Mouse (Mus musculus) ES-E14 (cell line): Measurements from ENCODE around the gene Scyl2. TPM values are rescaled to one million over a fixed set of nuclear protein-coding genes. Genes with fewer than 3 reads are reported as not detected.

Experiments used
- DNase-seq: peaks from one replicate; pipeline ENCODE4 v3.0.0-alpha.2; 2013; ENCODE audit warnings: low read depth, low spot score
- H3K27ac ChIP-seq: 2 replicates; pipeline ENCODE4 v1.5.1; 2012; ENCODE audit warnings: low read depth, mild to moderate bottlenecking, low read length, moderate library complexity, mixed read lengths; ENCODE audit not compliant: poor library complexity, insufficient read depth, severe bottlenecking
- H3K36me3 ChIP-seq: 2 replicates; pipeline ENCODE4 v1.6.1; 2012; ENCODE audit warnings: mild to moderate bottlenecking, low read length, moderate library complexity, mixed read lengths; ENCODE audit not compliant: control insufficient read depth, poor library complexity, insufficient read depth, severe bottlenecking
- H3K4me1 ChIP-seq, 2 experiments: fragments of 150-350 bp in 1 of 2; sonication (generic) in 1 of 2; 2 replicates each; pipeline ENCODE4 v1.6.1; 2012; ENCODE audit warnings: low read length in 2 of 2, mild to moderate bottlenecking in 1 of 2, mixed read lengths in 1 of 2; ENCODE audit not compliant: control insufficient read depth in 2 of 2, insufficient read depth in 2 of 2, poor library complexity in 1 of 2
- H3K4me3 ChIP-seq, 2 experiments: fragments of 150-350 bp in 1 of 2; sonication (generic) in 1 of 2; 2 replicates each; pipeline ENCODE4 v1.5.1; 2012; ENCODE audit warnings: low read length in 2 of 2, low read depth in 1 of 2, mild to moderate bottlenecking in 1 of 2, mixed read lengths in 1 of 2; ENCODE audit not compliant: insufficient read depth in 1 of 2, poor library complexity in 1 of 2, severe bottlenecking in 1 of 2
- H3K9ac ChIP-seq: 2 replicates; pipeline ENCODE4 v1.6.1; 2012; ENCODE audit warnings: low read depth, mild to moderate bottlenecking, low read length, mixed read lengths; ENCODE audit not compliant: poor library complexity, insufficient read depth, severe bottlenecking
- H3K9me3 ChIP-seq: fragments of 150-350 bp; sonication (generic); 2 replicates; pipeline ENCODE4 v1.6.1; 2012; ENCODE audit warnings: low read depth, mild to moderate bottlenecking, low read length; ENCODE audit not compliant: control insufficient read depth, insufficient read depth
- CHD2 ChIP-seq: IDR thresholded peaks from 2 replicates; pipeline ENCODE4 v1.6.1; 2014; ENCODE audit warnings: mild to moderate bottlenecking, low read depth, low read length, inconsistent platforms
- HCFC1 ChIP-seq: IDR thresholded peaks from 2 replicates; pipeline ENCODE4 v1.6.1; 2012; ENCODE audit warnings: low read length, inconsistent platforms, borderline replicate concordance; ENCODE audit not compliant: insufficient read depth
- MAFK ChIP-seq: IDR thresholded peaks from 2 replicates; pipeline ENCODE4 v1.6.1; 2014; ENCODE audit warnings: mild to moderate bottlenecking, low read depth, low read length, inconsistent platforms; ENCODE audit not compliant: insufficient read depth
- ZC3H11A ChIP-seq: IDR thresholded peaks from 2 replicates; pipeline ENCODE4 v1.6.1; 2012; ENCODE audit warnings: low read depth, mild to moderate bottlenecking, inconsistent platforms, low read length, borderline replicate concordance
- ZNF384 ChIP-seq: IDR thresholded peaks from 2 replicates; pipeline ENCODE4 v1.6.1; 2012; ENCODE audit warnings: low read depth, low read length, inconsistent platforms
- in situ Hi-C, 2 experiments: fragments of 600-800 bp; cut with MboI; formaldehyde crosslinking; loops; one replicate each; pipeline ENCODE4 v1.15.1; 2025; ENCODE audit warnings: low sequenced_read_pairs in 2 of 2, inconsistent platforms in 1 of 2; ENCODE audit not compliant: unreplicated experiment in 2 of 2
- total RNA-seq: library from RNA; depleted of rRNA; stranded (reverse); fragments of 300-350 nt; gene quantifications from 2 replicates; pipeline ENCODE4 v1.2.3, GENCODE M21; 2012

Gene Scyl2
- total RNA-seq, 1 experiment: 17.7 TPM

GRCm38 (mm10) chr10:89630052-89630451, 56.0 kb downstream of the Scyl2 start:
- Histone ChIP-seq H3K36me3 (no peaks in the 10 kb centered on the region), H3K9me3 (no peaks in the 10 kb centered on the region), H3K9ac (no peak overlapping the region), H3K4me3 (no peak overlapping the region), H3K27ac (no peak overlapping the region), H3K4me1 (no peaks in the 10 kb centered on the region)
- DNase-seq: peak; percentile 63
- in situ Hi-C loops: loop anchor here in 1 of 2 experiments (25.0 kb wide), 1 partner anchor 293 kb away; the partner anchor contains the start of gene Ano4
- TF ChIP-seq MAFK (no peak), ZC3H11A (peak; percentile 97), CHD2 (no peak)

GRCm38 (mm10) chr10:89626714-89627113, 59.4 kb downstream of the Scyl2 start:
- no peak overlapping the region for H3K9ac ChIP-seq
- no peak for TF ChIP-seq CHD2
- no peak for TF ChIP-seq MAFK
- no peak for TF ChIP-seq ZC3H11A
- no peak for TF ChIP-seq HCFC1
- DNase-seq: no peak
- H3K4me3 ChIP-seq: no peak overlapping the region
- no peaks in the 10 kb centered on the region for H3K4me1 ChIP-seq
- no peaks in the 10 kb centered on the region for H3K36me3 ChIP-seq
- in situ Hi-C loops: loop anchor here (5.0 to 25.0 kb wide), 3 partner anchors 162 to 289 kb away; partner anchors contain the start of gene Ano4 (in 1 of the 2)
- H3K27ac ChIP-seq: no peak overlapping the region
- H3K9me3 ChIP-seq: no peaks in the 10 kb centered on the region

- no peaks in the 10 kb centered on the region for H3K4me1 ChIP-seq
- TF ChIP-seq CHD2 (no peak), ZC3H11A (no peak), MAFK (no peak), HCFC1 (no peak)
- no peaks in the 10 kb centered on the region for H3K36me3 ChIP-seq
- H3K4me3 ChIP-seq: no peak overlapping the region
- no peaks in the 10 kb centered on the region for H3K9me3 ChIP-seq
- DNase-seq: no peak
- no peak overlapping the region for H3K9ac ChIP-seq
- no peak overlapping the region for H3K27ac ChIP-seq
- in situ Hi-C loops: loop anchor here in 1 of 2 experiments (10.0 kb wide), 1 partner anchor 159 kb away; no protein-coding TSS in a partner anchor
Measured at GRCm38 (mm10) chr10:89624196-89624595, 61.9 kb downstream of the Scyl2 start.

- DNase-seq: no peak
- no peak within 1 kb of the TSS for H3K4me3 ChIP-seq
- in situ Hi-C loops: loop anchor here in 1 of 2 experiments (10.0 kb wide), 1 partner anchor 156 kb away; no protein-coding TSS in a partner anchor
Measured at GRCm38 (mm10) chr10:89621129-89621528, 65.0 kb downstream of the Scyl2 start, which contains the start of gene Slc17a8. TSS of gene Slc17a8 (minus strand) at chr10:89621253.

GRCm38 (mm10) chr10:89599311-89599710, 86.8 kb downstream of the Scyl2 start:
- no peaks in the 10 kb centered on the region for H3K36me3 ChIP-seq
- in situ Hi-C loops: no loop called here
- no peak overlapping the region for H3K9ac ChIP-seq
- no peak overlapping the region for H3K4me3 ChIP-seq
- TF ChIP-seq ZNF384 (no peak), MAFK (no peak), HCFC1 (no peak), ZC3H11A (no peak), CHD2 (no peak)
- no peak for DNase-seq
- H3K27ac ChIP-seq: no peak overlapping the region
- no peaks in the 10 kb centered on the region for H3K4me1 ChIP-seq
- no peaks in the 10 kb centered on the region for H3K9me3 ChIP-seq

More at GRCm38 (mm10) chr10:89621129-89621528, 65.0 kb downstream of the Scyl2 start, which contains the start of gene Slc17a8:
- Histone ChIP-seq H3K9me3 (no peaks in the 10 kb centered on the region), H3K4me1 (no peaks in the 10 kb centered on the region), H3K27ac (no peak within 1 kb of the TSS), H3K36me3 (no peaks in the 10 kb centered on the region), H3K9ac (no peak within 1 kb of the TSS)
- TF ChIP-seq MAFK: no peak
- TF ChIP-seq ZC3H11A: no peak
- no peak for TF ChIP-seq CHD2
- no peak for TF ChIP-seq ZNF384
- TF ChIP-seq HCFC1: no peak
